Mouse (Mus musculus) ES-E14 (cell line): ENCODE data around the gene Tecr.

Experiments
- CHD2 ChIP-seq: IDR thresholded peaks from 2 replicates; pipeline ENCODE4 v1.6.1; 2014; ENCODE audit warnings: mild to moderate bottlenecking, low read depth, low read length, inconsistent platforms
- ZC3H11A ChIP-seq: IDR thresholded peaks from 2 replicates; pipeline ENCODE4 v1.6.1; 2012; ENCODE audit warnings: low read depth, mild to moderate bottlenecking, inconsistent platforms, low read length, borderline replicate concordance

GRCm38 (mm10) chr8:83652030-83652743 is 44.4 kb upstream of the Tecr start, which contains the start of gene Gipc1:
- peak; percentile 76 for TF ChIP-seq CHD2
- TF ChIP-seq ZC3H11A: no peak
